7 mouse cellular contexts compared by ENCODE assay signal in genomic region chr5:137286655-137287031, GRCm38 (mm10). TPM values are rescaled to one million over a fixed set of nuclear protein-coding genes. Genes with fewer than 3 reads are reported as not detected.
DNase-seq lines count a peak whose midpoint lies in the region; ATAC-seq lines count a peak whose summit lies in the region.

No protein-coding gene starts in this region.

- DNase-seq in adrenal gland, adult (ENCODE audit: inconsistent age in 2 of 2, low spot score in 1 of 2), result peak; percentile 84 to 94
- peak; percentile 92 for DNase-seq in embryo, embryonic 11 days
- peak; percentile 83 for DNase-seq in gastrocnemius, postnatal 25 days
- peak; percentile 90 for DNase-seq in limb, embryonic 11.5 days (ENCODE audit: low spot score)
- DNase-seq in midbrain, embryonic 14.5 days, result peak; percentile 95
- DNase-seq in spleen, adult 12 weeks (ENCODE audit: low spot score), result peak; percentile 74

- H3K27me3 ChIP-seq in intestine, embryonic 16.5 days (replicated peaks; ENCODE audit: control insufficient read depth, insufficient read depth, low read length), result peaks cover 29% of the 10 kb centered on the region
- peaks cover 41% of the 10 kb centered on the region for H3K27me3 ChIP-seq in limb, embryonic 11.5 days (ENCODE audit: control insufficient read depth, insufficient read depth, low read length)
- peaks cover 19% of the 10 kb centered on the region for H3K27me3 ChIP-seq in midbrain, embryonic 14.5 days (ENCODE audit: control insufficient read depth, insufficient read depth, low read length)

- peaks cover 39% of the 10 kb centered on the region for H3K4me1 ChIP-seq in intestine, embryonic 16.5 days (ENCODE audit: control insufficient read depth, insufficient read depth, low read length)
- peaks cover 16% of the 10 kb centered on the region for H3K4me1 ChIP-seq in limb, embryonic 11.5 days (ENCODE audit: control insufficient read depth, insufficient read depth, low read length)
- peaks cover 12% of the 10 kb centered on the region; the same call in 1 of the 2 replicates for H3K4me1 ChIP-seq in midbrain, embryonic 14.5 days (ENCODE audit: control insufficient read depth, insufficient read depth, low read length)

- WGBS in intestine, embryonic 16.5 days, result 1% methylated on average over 15 of the region's 16 CpGs
- WGBS in limb, embryonic 11.5 days, result 1% methylated on average over 13 of the region's 16 CpGs
- under 1% methylated on average over 16 of the region's 16 CpGs for WGBS in midbrain, embryonic 14.5 days

- H3K9me3 ChIP-seq in intestine, embryonic 16.5 days (ENCODE audit: control insufficient read depth, low read length), result no peaks in the 10 kb centered on the region
- H3K9me3 ChIP-seq in limb, embryonic 11.5 days (ENCODE audit: control insufficient read depth, low read length), result no peaks in the 10 kb centered on the region
- H3K9me3 ChIP-seq in midbrain, embryonic 14.5 days (ENCODE audit: control insufficient read depth, low read length), result no peaks in the 10 kb centered on the region

- peak overlapping the region; percentile 63 for H3K4me2 ChIP-seq in intestine, embryonic 16.5 days (ENCODE audit: low read depth, low read length)
- peak overlapping the region; percentile 67 for H3K4me2 ChIP-seq in limb, embryonic 11.5 days (ENCODE audit: low read depth, severe bottlenecking)
- peak overlapping the region; percentile 98 for H3K4me2 ChIP-seq in midbrain, embryonic 14.5 days (ENCODE audit: low read length)

- H3K36me3 ChIP-seq in intestine, embryonic 16.5 days (ENCODE audit: control insufficient read depth, insufficient read depth, low read length), result no peaks in the 10 kb centered on the region
- no peaks in the 10 kb centered on the region for H3K36me3 ChIP-seq in limb, embryonic 11.5 days (ENCODE audit: control insufficient read depth, insufficient read depth, low read length)
- no peaks in the 10 kb centered on the region for H3K36me3 ChIP-seq in midbrain, embryonic 14.5 days (ENCODE audit: control insufficient read depth, insufficient read depth, low read length)

- peak; percentile 66 for ATAC-seq in intestine, embryonic 16.5 days
- ATAC-seq in limb, embryonic 11.5 days (ENCODE audit: insufficient number of reproducible peaks, low FRiP score, low TSS enrichment, low read depth), result 0 out of 2 replicates have a peak, but pooled peaks have one; percentile 35
- peak; percentile 79 for ATAC-seq in midbrain, embryonic 14.5 days (ENCODE audit: low FRiP score, low TSS enrichment)

- H3K4me3 ChIP-seq in intestine, embryonic 16.5 days (ENCODE audit: low read length), result peak overlapping the region; percentile 40
- peak overlapping the region; percentile 28 for H3K4me3 ChIP-seq in limb, embryonic 11.5 days (ENCODE audit: low read depth, low read length)
- peak overlapping the region; percentile 50 for H3K4me3 ChIP-seq in midbrain, embryonic 14.5 days (replicated peaks; ENCODE audit: low read depth, low read length)

- peak overlapping the region; percentile 43 for H3K27ac ChIP-seq in intestine, embryonic 16.5 days (ENCODE audit: low read length)
- H3K27ac ChIP-seq in limb, embryonic 11.5 days (replicated peaks; ENCODE audit: low read depth, low read length), result no peak overlapping the region
- H3K27ac ChIP-seq in midbrain, embryonic 14.5 days (replicated peaks; ENCODE audit: low read depth, low read length), result peak overlapping the region; percentile 71

- 0 out of 2 replicates have a peak overlapping the region, but pooled peaks have one; percentile 59 for H3K9ac ChIP-seq in intestine, embryonic 16.5 days (ENCODE audit: low read depth, low read length)
- H3K9ac ChIP-seq in limb, embryonic 11.5 days (ENCODE audit: low read length), result no peak overlapping the region
- peak overlapping the region; percentile 65; the same call in 1 of the 2 replicates for H3K9ac ChIP-seq in midbrain, embryonic 14.5 days (replicated peaks; ENCODE audit: low read length)

RNA-seq across cellular contexts. Expression of gene Ache, which starts 0.7 kb away (rescaled TPM):
- total RNA-seq in gastrocnemius, postnatal 25 days (2021), result 10 to 100 TPM; 26.4 to 40.7 TPM
- polyA plus RNA-seq in intestine, embryonic 16.5 days (2015; fragmentation: Nextera tagmentation; extraction: Ambion mirVana), result 9.0 and 9.3 TPM in 2 replicates
- 1.3 and 1.7 TPM in 2 replicates for polyA plus RNA-seq in limb, embryonic 11.5 days (2014; fragmentation: Nextera tagmentation; extraction: Ambion mirVana)
- 22.2 and 35.7 TPM in 2 replicates for polyA plus RNA-seq in midbrain, embryonic 14.5 days (2014; fragmentation: Nextera tagmentation; extraction: Ambion mirVana)

RNA-seq across cellular contexts. Expression of gene Ufsp1, which starts 7.8 kb away (rescaled TPM):
- total RNA-seq in gastrocnemius, postnatal 25 days (2021), result 10 to 100 TPM; 18.3 to 24.4 TPM
- polyA plus RNA-seq in intestine, embryonic 16.5 days (2015; fragmentation: Nextera tagmentation; extraction: Ambion mirVana), result 9.5 and 10.7 TPM in 2 replicates
- 7.4 and 7.6 TPM in 2 replicates for polyA plus RNA-seq in limb, embryonic 11.5 days (2014; fragmentation: Nextera tagmentation; extraction: Ambion mirVana)
- polyA plus RNA-seq in midbrain, embryonic 14.5 days (2014; fragmentation: Nextera tagmentation; extraction: Ambion mirVana), result 13.7 and 18.3 TPM in 2 replicates

RNA-seq across cellular contexts. Expression of gene Srrt, which starts 20.8 kb away (rescaled TPM):
- total RNA-seq in gastrocnemius, postnatal 25 days (2021), result 10 to 100 TPM; 38.5 to 44.7 TPM
- polyA plus RNA-seq in intestine, embryonic 16.5 days (2015; fragmentation: Nextera tagmentation; extraction: Ambion mirVana), result 106 and 113 TPM in 2 replicates
- 175 and 177 TPM in 2 replicates for polyA plus RNA-seq in limb, embryonic 11.5 days (2014; fragmentation: Nextera tagmentation; extraction: Ambion mirVana)
- 82.0 and 95.9 TPM in 2 replicates for polyA plus RNA-seq in midbrain, embryonic 14.5 days (2014; fragmentation: Nextera tagmentation; extraction: Ambion mirVana)

RNA-seq across cellular contexts. Expression of gene Trip6, which starts 27.6 kb away (rescaled TPM):
- total RNA-seq in gastrocnemius, postnatal 25 days (2021), result 1 to 10 TPM; 5.2 to 5.3 TPM
- 61.2 and 68.0 TPM in 2 replicates for polyA plus RNA-seq in intestine, embryonic 16.5 days (2015; fragmentation: Nextera tagmentation; extraction: Ambion mirVana)
- 56.5 and 57.2 TPM in 2 replicates for polyA plus RNA-seq in limb, embryonic 11.5 days (2014; fragmentation: Nextera tagmentation; extraction: Ambion mirVana)
- polyA plus RNA-seq in midbrain, embryonic 14.5 days (2014; fragmentation: Nextera tagmentation; extraction: Ambion mirVana), result 12.0 and 12.9 TPM in 2 replicates

RNA-seq across cellular contexts. Expression of gene Slc12a9, which starts 46.8 kb away (rescaled TPM):
- total RNA-seq in gastrocnemius, postnatal 25 days (2021), result 1 to 10 TPM; 2.3 to 3.1 TPM
- polyA plus RNA-seq in intestine, embryonic 16.5 days (2015; fragmentation: Nextera tagmentation; extraction: Ambion mirVana), result 14.7 and 15.7 TPM in 2 replicates
- 4.7 and 6.4 TPM in 2 replicates for polyA plus RNA-seq in limb, embryonic 11.5 days (2014; fragmentation: Nextera tagmentation; extraction: Ambion mirVana)
- 17.1 and 18.6 TPM in 2 replicates for polyA plus RNA-seq in midbrain, embryonic 14.5 days (2014; fragmentation: Nextera tagmentation; extraction: Ambion mirVana)
